In genomic region chr11:43621769-43622168, GRCm38 (mm10) we compare ENCODE assay signal across 22 mouse cellular contexts. TPM values are rescaled to one million over a fixed set of nuclear protein-coding genes. Genes with fewer than 3 reads are reported as not detected.
DNase-seq lines count a peak whose midpoint lies in the region; ATAC-seq and TF ChIP-seq lines count a peak whose summit lies in the region.
"Had no signal": no experiment of that assay in that cellular context is flagged by ENCODE, and none has a peak within 500 bp of the region (broad histone marks: within the 10 kb centered on the region; RNA-seq: fewer than 3 reads in every experiment).

No protein-coding gene starts in this region.

- peaks cover 26% of the 10 kb centered on the region for H3K4me1 ChIP-seq in intestine, embryonic 16.5 days (ENCODE audit: control insufficient read depth, insufficient read depth, low read length)
- peaks cover 31% of the 10 kb centered on the region for H3K4me1 ChIP-seq in kidney, embryonic 15.5 days
- 0 out of 2 replicates have a peak, but pooled peaks cover 8% of the 10 kb centered on the region for H3K4me1 ChIP-seq in liver, postnatal 0 days (ENCODE audit: insufficient read depth)
- H3K4me1 ChIP-seq in forebrain, embryonic 11.5 days (replicated peaks; ENCODE audit: control insufficient read depth, insufficient read depth, low read length), result peaks cover 8% of the 10 kb centered on the region; the same call in 1 of the 2 replicates
- H3K4me1 ChIP-seq in lung, adult 2 months (ENCODE audit: control insufficient read depth, insufficient read depth, low read length), result no peaks in the 10 kb centered on the region

- no peaks in the 10 kb centered on the region for H3K9me3 ChIP-seq in intestine, embryonic 16.5 days (ENCODE audit: control insufficient read depth, low read length)
- H3K9me3 ChIP-seq in kidney, embryonic 15.5 days (replicated peaks), result no peaks in the 10 kb centered on the region
- no peaks in the 10 kb centered on the region for H3K9me3 ChIP-seq in liver, postnatal 0 days (ENCODE audit: low read length)
- H3K9me3 ChIP-seq in forebrain, embryonic 11.5 days (ENCODE audit: control insufficient read depth, low read length), result no peaks in the 10 kb centered on the region
- H3K9me3 ChIP-seq: heart, embryonic 15.5 days; neural tube, embryonic 12.5 days had no signal

- H3K4me2 ChIP-seq in intestine, embryonic 16.5 days (ENCODE audit: low read depth, low read length), result no peak overlapping the region
- no peak overlapping the region for H3K4me2 ChIP-seq in kidney, embryonic 15.5 days
- no peak overlapping the region for H3K4me2 ChIP-seq in liver, postnatal 0 days (ENCODE audit: low read depth, low read length)
- H3K4me2 ChIP-seq in forebrain, embryonic 11.5 days (ENCODE audit: low read depth, low read length, severe bottlenecking), result no peak overlapping the region
- H3K4me2 ChIP-seq: heart, embryonic 15.5 days; neural tube, embryonic 12.5 days had no signal

- DNase-seq in liver, result peak; percentile 24
- DNase-seq in liver, postnatal 0 days, result no peak
- DNase-seq in cerebellum, adult 8-10 months, result no peak
- no peak for DNase-seq in forebrain, embryonic 11.5 days (ENCODE audit: low spot score)
- no peak for DNase-seq in lung, adult 2 months
- DNase-seq: cerebellum, adult 9-10 months; gastrocnemius, postnatal 10 days; heart, adult 2 months; lung, postnatal 14 days; right cerebral cortex, postnatal 25 days; thymus, postnatal 14 days had no signal

- ATAC-seq in intestine, embryonic 16.5 days, result peak; percentile 73
- peak; percentile 80 for ATAC-seq in kidney, embryonic 15.5 days (replicated peaks; ENCODE audit: low FRiP score)
- ATAC-seq in liver, postnatal 0 days, result peak; percentile 63
- ATAC-seq in forebrain, embryonic 11.5 days (replicated peaks; ENCODE audit: low FRiP score), result no peak
- ATAC-seq: activated CD4-positive, CD25-positive, alpha-beta regulatory T cell, adult 4 months; hindbrain, postnatal 0 days; Patski had no signal

- 71% methylated on average over 5 of the region's 5 CpGs for WGBS in intestine, embryonic 16.5 days
- WGBS in kidney, embryonic 15.5 days, result 58% methylated on average over 5 of the region's 5 CpGs
- WGBS in liver, postnatal 0 days (ENCODE audit: insufficient replicate concordance), result 66% methylated on average over 5 of the region's 5 CpGs
- 91% methylated on average over 5 of the region's 5 CpGs for WGBS in forebrain, embryonic 11.5 days
- 81% methylated on average over 5 of the region's 5 CpGs for WGBS in lung, adult 2 months

- no peak overlapping the region for H3K9ac ChIP-seq in intestine, embryonic 16.5 days (ENCODE audit: low read depth, low read length)
- H3K9ac ChIP-seq in kidney, embryonic 15.5 days, result no peak overlapping the region
- H3K9ac ChIP-seq in liver, postnatal 0 days (replicated peaks), result no peak overlapping the region
- no peak overlapping the region for H3K9ac ChIP-seq in forebrain, embryonic 11.5 days (ENCODE audit: low read length)
- H3K9ac ChIP-seq: heart, embryonic 15.5 days; neural tube, embryonic 12.5 days had no signal

- no peak for TF ChIP-seq EP300 in liver, postnatal 0 days (IDR thresholded peaks at IDR 0.05; ENCODE audit: low read depth)

- no peak for TF ChIP-seq POLR2A in lung, adult 2 months (IDR thresholded peaks at IDR 0.05; ENCODE audit: borderline replicate concordance, extremely low read depth, low read depth, low read length)

- H3K4me3 ChIP-seq in intestine, embryonic 16.5 days (ENCODE audit: low read length), result no peak overlapping the region
- no peak overlapping the region for H3K4me3 ChIP-seq in kidney, embryonic 15.5 days (replicated peaks)
- no peak overlapping the region for H3K4me3 ChIP-seq in liver, postnatal 0 days (ENCODE audit: low read depth, low read length)
- no peak overlapping the region for H3K4me3 ChIP-seq in forebrain, embryonic 11.5 days (ENCODE audit: low read depth, low read length)
- no peak overlapping the region for H3K4me3 ChIP-seq in lung, adult 2 months (replicated peaks; ENCODE audit: extremely low read depth, low read depth, low read length)
- H3K4me3 ChIP-seq: heart, adult 2 months; heart, embryonic 15.5 days; neural tube, embryonic 12.5 days had no signal

- no peaks in the 10 kb centered on the region for H3K27me3 ChIP-seq in intestine, embryonic 16.5 days (replicated peaks; ENCODE audit: control insufficient read depth, insufficient read depth, low read length)
- H3K27me3 ChIP-seq in kidney, embryonic 15.5 days, result no peaks in the 10 kb centered on the region
- no peaks in the 10 kb centered on the region for H3K27me3 ChIP-seq in liver, postnatal 0 days (ENCODE audit: insufficient read depth, low read length)
- H3K27me3 ChIP-seq in forebrain, embryonic 11.5 days (ENCODE audit: control insufficient read depth, insufficient read depth, low read length), result no peaks in the 10 kb centered on the region
- H3K27me3 ChIP-seq: heart, embryonic 15.5 days; neural tube, embryonic 12.5 days; Patski had no signal

- 0 out of 2 replicates have a peak overlapping the region, but pooled peaks have one; percentile 30 for H3K27ac ChIP-seq in intestine, embryonic 16.5 days (ENCODE audit: low read length)
- H3K27ac ChIP-seq in kidney, embryonic 15.5 days, result no peak overlapping the region; the same call in 1 of the 2 replicates
- H3K27ac ChIP-seq in liver, postnatal 0 days (ENCODE audit: low read depth), result no peak overlapping the region
- H3K27ac ChIP-seq in forebrain, embryonic 11.5 days (ENCODE audit: low read depth, low read length), result no peak overlapping the region
- H3K27ac ChIP-seq: heart, adult 2 months; heart, embryonic 15.5 days; hindbrain, postnatal 0 days; neural tube, embryonic 12.5 days; stomach, postnatal 0 days had no signal

- TF ChIP-seq CTCF in liver, postnatal 0 days (IDR thresholded peaks at IDR 0.05; ENCODE audit: low read depth), result no peak
- TF ChIP-seq CTCF in lung, adult 2 months (IDR thresholded peaks at IDR 0.05; ENCODE audit: insufficient read depth, low read length), result no peak

- H3K36me3 ChIP-seq in intestine, embryonic 16.5 days (ENCODE audit: control insufficient read depth, insufficient read depth, low read length), result no peaks in the 10 kb centered on the region
- H3K36me3 ChIP-seq in kidney, embryonic 15.5 days, result no peaks in the 10 kb centered on the region
- no peaks in the 10 kb centered on the region for H3K36me3 ChIP-seq in liver, postnatal 0 days (replicated peaks; ENCODE audit: insufficient read depth, low read length)
- H3K36me3 ChIP-seq in forebrain, embryonic 11.5 days (ENCODE audit: control insufficient read depth, insufficient read depth, low read length), result no peaks in the 10 kb centered on the region
- H3K36me3 ChIP-seq: heart, embryonic 15.5 days; neural tube, embryonic 12.5 days had no signal

RNA-seq across cellular contexts. Expression of gene Fabp6, which starts 20.4 kb away (rescaled TPM):
- 2.4 and 5.2 TPM in 2 replicates for polyA plus RNA-seq in intestine, embryonic 16.5 days (2015; fragmentation: Nextera tagmentation; extraction: Ambion mirVana)
- polyA plus RNA-seq in kidney, embryonic 15.5 days (2015; fragmentation: Nextera tagmentation; extraction: Ambion mirVana), result not detected in 2 replicates
- not detected in 2 replicates for polyA plus RNA-seq in liver, postnatal 0 days (2015; fragmentation: Nextera tagmentation; extraction: Ambion mirVana)
- polyA plus RNA-seq in forebrain, embryonic 11.5 days (2014; fragmentation: Nextera tagmentation; extraction: Ambion mirVana), result not detected in 2 replicates
- 0.34 TPM in 1 of 2 replicates, not detected in the other for polyA plus RNA-seq in lung, adult 2 months (2012; rRNA removed)
- polyA plus RNA-seq: activated CD4-positive, CD25-positive, alpha-beta regulatory T cell, adult 4 months; embryonic facial prominence, embryonic 14.5 days; frontal cortex, adult 2 months; heart, adult 2 months; heart, embryonic 15.5 days; hindbrain, postnatal 0 days; limb, embryonic 14.5 days; neural tube, embryonic 12.5 days had no signal

RNA-seq across cellular contexts. Expression of gene 4933415A04Rik, which starts 34.9 kb away (rescaled TPM):
- 4.1 and 5.0 TPM in 2 replicates for polyA plus RNA-seq in intestine, embryonic 16.5 days (2015; fragmentation: Nextera tagmentation; extraction: Ambion mirVana)
- polyA plus RNA-seq in kidney, embryonic 15.5 days (2015; fragmentation: Nextera tagmentation; extraction: Ambion mirVana), result 7.0 and 8.2 TPM in 2 replicates
- 0.51 and 0.72 TPM in 2 replicates for polyA plus RNA-seq in liver, postnatal 0 days (2015; fragmentation: Nextera tagmentation; extraction: Ambion mirVana)
- polyA plus RNA-seq in forebrain, embryonic 11.5 days (2014; fragmentation: Nextera tagmentation; extraction: Ambion mirVana), result 7.4 and 8.5 TPM in 2 replicates
- 0.24 and 0.38 TPM in 2 replicates for polyA plus RNA-seq in lung, adult 2 months (2012; rRNA removed)
- polyA plus RNA-seq: activated CD4-positive, CD25-positive, alpha-beta regulatory T cell, adult 4 months had no signal
